Mouse (Mus musculus): ENCODE measurements around the gene Thsd4.

The Thsd4 gene

GRCm38 (mm10) chr9:60208843-60209242 lies 313.0 kb downstream of the Thsd4 start:
- no peak for DNase-seq (ENCODE audit: low spot score)

DNA sequence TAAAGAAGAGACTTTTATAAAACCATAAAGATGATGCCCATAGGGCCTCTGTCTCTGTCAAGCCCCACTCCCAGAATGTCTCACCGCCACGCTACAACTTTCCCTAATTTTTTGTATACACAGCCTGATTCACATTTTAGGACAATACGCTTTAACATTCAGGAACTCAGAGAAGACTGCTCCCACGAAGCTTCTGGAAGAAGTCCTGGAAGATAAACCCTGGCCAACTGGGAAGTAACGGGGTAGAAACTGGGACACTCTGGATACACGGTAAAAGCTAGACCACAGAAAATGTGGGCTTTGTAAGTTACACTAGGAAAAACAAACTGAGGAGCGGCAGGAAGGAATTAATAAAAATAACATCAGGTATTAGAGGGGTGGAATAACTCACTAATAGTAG lies 318.7 kb downstream of the Thsd4 start:
- no peak for DNase-seq (ENCODE audit: low spot score)

DNA sequence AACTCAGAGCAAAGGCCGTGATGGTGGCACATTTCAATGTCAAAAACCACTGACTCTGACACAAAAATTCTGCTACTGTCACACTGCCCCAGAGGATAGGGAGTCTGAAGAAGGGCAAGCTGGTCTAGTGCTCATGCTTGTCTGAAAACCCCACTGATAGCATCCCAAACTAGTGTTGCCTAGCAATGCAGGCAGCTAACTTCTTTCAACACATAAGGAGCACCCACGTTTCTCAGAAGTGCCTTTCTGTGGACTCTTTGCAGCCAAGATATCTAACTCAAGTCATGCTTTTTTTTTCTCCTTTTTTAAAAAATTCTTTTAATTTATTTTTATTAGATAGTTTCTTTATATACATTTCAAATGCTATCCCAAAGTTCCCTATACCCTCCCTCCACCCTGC lies 321.4 kb downstream of the Thsd4 start:
- no peak for DNase-seq (ENCODE audit: low spot score)

GRCm38 (mm10) chr9:60198530-60199200 lies 323.2 kb downstream of the Thsd4 start:
- DNase-seq (ENCODE audit: low spot score) = no peak

DNA sequence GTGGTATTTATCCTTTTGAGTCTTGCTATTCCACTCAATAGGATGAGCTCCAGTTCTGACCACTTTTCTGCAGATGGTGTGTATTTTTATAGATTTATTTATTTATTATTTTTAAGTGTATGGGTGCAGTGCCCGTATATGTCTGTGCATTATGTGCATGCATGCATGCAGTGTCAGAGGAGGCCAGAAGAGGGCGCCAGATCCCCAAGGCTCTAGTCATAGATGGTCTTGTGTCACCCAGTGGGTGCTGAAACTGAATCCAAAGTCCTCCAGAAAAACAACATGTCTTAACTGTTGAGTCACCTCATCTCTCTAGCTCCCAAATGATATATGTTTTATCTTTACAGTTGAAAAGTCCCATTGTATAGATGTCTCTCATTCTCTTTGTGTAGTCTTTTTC lies 326.3 kb downstream of the Thsd4 start:
- no peak for DNase-seq (ENCODE audit: low spot score)

- no peak for DNase-seq (ENCODE audit: low spot score)
Measured at GRCm38 (mm10) chr9:60194905-60195304, 326.9 kb downstream of the Thsd4 start.

DNA sequence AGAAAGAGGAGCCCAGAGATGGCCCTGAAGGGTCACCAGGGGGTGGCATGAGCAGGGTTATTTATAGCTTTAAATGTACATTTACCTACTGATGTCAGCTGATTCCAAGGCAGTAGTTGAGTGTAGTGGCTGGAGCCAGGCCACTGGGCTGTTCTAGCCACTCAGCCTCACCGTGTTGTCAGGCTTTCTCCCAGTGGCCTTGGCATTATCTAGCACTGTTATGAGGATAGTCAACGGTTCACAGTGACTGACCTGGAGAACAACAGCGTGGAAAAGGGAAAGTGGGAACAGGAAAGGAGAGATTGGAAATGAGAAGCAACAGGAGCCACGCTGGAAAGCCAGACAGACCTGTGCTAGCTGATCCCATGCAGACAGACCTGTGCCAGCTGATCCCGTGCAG lies 329.5 kb downstream of the Thsd4 start:
- DNase-seq (ENCODE audit: low spot score) = no peak

GRCm38 (mm10) chr9:60187437-60187836 lies 334.4 kb downstream of the Thsd4 start:
- DNase-seq (ENCODE audit: low spot score) = no peak

- DNase-seq (ENCODE audit: low spot score) = no peak
Measured at GRCm38 (mm10) chr9:60186948-60187347, 334.9 kb downstream of the Thsd4 start.

GRCm38 (mm10) chr9:60184083-60184482 lies 337.8 kb downstream of the Thsd4 start:
- DNase-seq (ENCODE audit: low spot score) = peak; percentile 64

DNA sequence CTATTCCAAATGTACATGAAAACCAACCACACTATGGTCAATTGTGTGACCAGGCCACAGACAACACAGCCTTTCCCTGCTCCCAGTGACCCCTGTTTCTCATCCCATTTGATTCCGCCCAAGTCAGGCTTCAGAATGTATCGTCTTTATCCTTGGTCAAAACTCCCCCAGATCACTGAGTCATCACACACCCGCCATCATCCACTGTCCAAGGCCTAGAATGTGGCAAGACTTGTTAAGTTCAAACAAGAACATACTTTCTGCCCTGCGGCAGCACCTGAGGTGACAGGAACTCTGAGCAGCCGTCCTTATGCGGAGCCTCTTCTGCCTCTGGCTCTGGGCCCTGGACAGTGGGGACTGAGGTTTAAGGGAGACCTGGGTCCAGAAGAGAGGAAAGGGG lies 339.5 kb downstream of the Thsd4 start:
- DNase-seq (ENCODE audit: low spot score) = no peak

- DNase-seq (ENCODE audit: low spot score) = no peak
Measured at GRCm38 (mm10) chr9:60180936-60181335, 340.9 kb downstream of the Thsd4 start.

DNA sequence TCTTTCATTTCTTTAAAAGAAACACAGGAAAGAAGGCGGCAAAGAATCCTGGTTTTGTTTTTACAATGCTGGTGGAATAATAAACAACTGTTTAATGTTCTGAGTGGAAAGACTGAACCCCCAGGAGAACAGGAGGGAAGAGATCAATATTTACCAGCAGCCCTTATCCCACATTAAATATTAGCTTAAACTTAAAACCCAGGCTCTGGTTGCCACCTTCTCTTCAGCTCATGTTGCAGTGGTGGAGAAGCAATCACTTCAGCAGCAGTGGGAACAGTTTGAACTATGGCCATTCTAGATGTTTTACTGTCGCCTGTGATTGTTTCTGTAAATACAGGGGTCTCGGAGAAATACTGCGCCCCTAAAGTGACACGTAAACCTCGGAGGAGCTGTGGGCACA lies 341.7 kb downstream of the Thsd4 start:
- no peak for DNase-seq (ENCODE audit: low spot score)

DNA sequence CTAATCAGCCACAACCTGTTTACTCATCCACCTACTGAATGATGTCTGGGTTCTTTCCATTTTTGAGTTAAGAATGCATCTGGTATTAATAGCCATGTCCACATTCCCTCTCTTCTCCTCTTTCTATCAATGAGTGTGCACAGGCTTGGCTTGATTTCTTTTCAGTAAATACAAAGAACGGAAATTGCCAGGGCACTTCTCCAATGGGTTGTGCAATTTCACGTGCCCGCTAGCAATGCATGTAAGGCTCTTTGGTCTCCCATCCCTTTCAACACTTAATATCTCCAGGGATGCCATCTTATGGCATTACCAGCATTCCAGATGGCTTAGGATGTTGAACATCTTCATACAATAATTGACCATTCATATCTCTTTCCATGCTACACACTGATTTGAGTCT lies 345.5 kb downstream of the Thsd4 start:
- DNase-seq (ENCODE audit: low spot score) = no peak

DNA sequence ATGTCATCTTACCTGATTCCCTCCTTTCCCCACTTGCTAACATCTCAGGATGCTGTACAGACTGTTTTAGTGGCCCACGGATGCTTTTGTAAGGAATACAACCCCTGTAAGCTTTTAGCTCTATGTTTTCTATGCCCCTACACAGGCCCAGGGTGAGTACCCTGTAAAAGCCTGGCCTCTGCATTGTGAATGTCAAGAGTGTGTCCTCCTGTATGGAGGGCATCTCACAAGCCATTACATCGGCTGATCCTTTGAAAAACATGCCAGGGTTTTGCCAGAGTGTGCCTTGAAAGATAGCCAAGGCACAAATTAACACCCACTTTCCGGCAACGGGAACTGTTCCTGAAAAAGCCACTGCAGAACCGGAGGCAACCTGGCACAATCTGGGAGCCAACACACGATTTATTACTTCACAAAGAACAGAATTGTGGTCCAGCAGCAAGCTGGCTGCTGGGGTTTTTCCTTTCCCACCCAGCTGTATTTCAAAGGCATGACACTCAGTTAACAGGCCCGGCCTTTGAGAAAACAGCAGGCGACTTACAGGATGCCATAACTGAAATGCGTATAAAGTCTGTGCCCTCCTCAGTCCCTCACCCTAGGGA lies 349.3 kb downstream of the Thsd4 start:
- DNase-seq (ENCODE audit: low spot score) = peak; percentile 37

DNA sequence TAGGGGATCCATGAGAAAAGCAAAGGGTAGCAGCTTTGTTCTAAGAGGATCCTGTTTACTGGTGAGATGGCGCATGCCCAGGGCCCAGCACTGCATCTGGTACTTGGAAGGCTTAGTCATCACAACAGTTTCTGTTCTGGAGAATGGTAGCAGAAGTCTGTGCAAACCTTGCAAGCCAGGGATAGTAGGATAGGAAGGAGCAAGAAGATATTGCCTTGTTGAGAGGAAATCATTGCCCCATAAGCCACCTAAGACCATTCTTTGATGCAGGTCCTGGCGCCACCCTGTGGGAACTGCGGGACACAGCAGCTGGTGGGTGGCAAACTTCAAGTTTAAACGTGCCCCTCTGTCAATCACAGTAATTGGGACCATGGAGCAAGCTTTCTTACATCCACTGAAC lies 354.9 kb downstream of the Thsd4 start:
- DNase-seq (ENCODE audit: low spot score) = peak; percentile 48

GRCm38 (mm10) chr9:60160855-60161254 lies 361.0 kb downstream of the Thsd4 start:
- DNase-seq (ENCODE audit: low spot score) = peak; percentile 12

GRCm38 (mm10) chr9:60160194-60160593 lies 361.7 kb downstream of the Thsd4 start:
- DNase-seq (ENCODE audit: low spot score) = peak; percentile 39

- DNase-seq (ENCODE audit: low spot score) = no peak
Measured at GRCm38 (mm10) chr9:60152990-60153389, 368.9 kb downstream of the Thsd4 start.

- DNase-seq (ENCODE audit: low spot score) = no peak
Measured at GRCm38 (mm10) chr9:60151897-60152627, 369.8 kb downstream of the Thsd4 start.

DNA sequence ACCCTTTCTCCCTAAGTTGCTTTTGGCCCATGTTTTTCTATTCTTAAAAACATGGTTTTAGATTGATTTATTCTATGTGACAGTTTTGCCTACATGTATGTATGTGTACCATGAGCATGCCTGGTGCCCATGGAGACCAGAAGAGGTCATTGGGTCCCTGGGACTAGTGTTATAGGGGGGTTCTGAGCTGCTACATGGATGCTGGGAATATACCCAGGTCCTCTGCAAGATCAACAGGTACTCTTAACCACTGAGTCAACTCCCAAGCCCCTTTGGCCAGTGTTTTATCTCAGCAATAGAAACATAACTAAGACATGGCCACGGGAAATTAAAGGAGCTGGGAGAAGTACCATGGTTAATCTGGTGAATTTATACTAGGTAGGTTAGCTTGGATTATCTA lies 371.3 kb downstream of the Thsd4 start:
- no peak for DNase-seq (ENCODE audit: low spot score)

- DNase-seq (ENCODE audit: low spot score) = peak; percentile 33
Measured at GRCm38 (mm10) chr9:60148988-60149387, 372.9 kb downstream of the Thsd4 start.

DNA sequence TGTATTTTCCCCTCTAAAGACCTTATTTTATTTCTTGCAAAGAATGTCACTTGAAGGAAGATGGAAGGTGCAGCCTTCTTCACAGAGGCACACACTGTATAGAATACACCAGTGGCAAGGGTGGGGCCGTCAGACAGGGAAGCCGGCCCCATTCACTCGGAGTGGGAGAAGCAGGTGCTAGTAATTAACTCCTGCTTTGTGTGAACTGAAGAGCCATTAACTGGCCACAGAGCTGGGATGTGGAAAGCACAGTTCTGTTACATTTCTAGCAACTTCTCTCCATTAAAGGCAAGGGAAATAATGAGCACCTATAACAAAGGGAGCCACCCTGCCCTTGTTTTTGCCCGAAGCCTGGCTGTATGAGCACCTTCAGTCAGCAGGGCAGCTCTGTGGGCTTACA lies 374.4 kb downstream of the Thsd4 start:
- DNase-seq (ENCODE audit: low spot score) = no peak

All from embryo, embryonic 10.5 days (tissue).